Mouse (Mus musculus): ENCODE measurements around the gene Kpnb1. TPM values are rescaled to one million over a fixed set of nuclear protein-coding genes. Genes with fewer than 3 reads are reported as not detected.

Kpnb1 gene
- polyA plus RNA-seq, 2 experiments, result 23.2 to 58.0 TPM

- under 1% methylated on average over 88 of the region's 102 CpGs for WGBS (ENCODE audit: insufficient replicate concordance)
- no peak for DNase-seq (ENCODE audit: low read depth in 3 of 3, low spot score in 3 of 3)
- Histone ChIP-seq H3K9ac (replicated peaks) (0 out of 2 replicates have a peak overlapping the region, but pooled peaks have one; percentile 9), H3K36me3 (replicated peaks; ENCODE audit: control insufficient read depth, insufficient read depth, low read depth) (no peaks in the 10 kb centered on the region), H3K9me3 (ENCODE audit: control insufficient read depth, low read length) (no peaks in the 10 kb centered on the region), H3K27ac (no peak overlapping the region), H3K4me2 (ENCODE audit: low read depth) (peak overlapping the region; percentile 70), H3K4me1 (replicated peaks; ENCODE audit: control insufficient read depth in 2 of 2, insufficient read depth in 2 of 2, low read length in 1 of 2) (peaks cover 0 to 2% of the 10 kb centered on the region in 2 experiments; a peak in 1 of 4 replicates), H3K4me3 (ENCODE audit: insufficient read depth in 1 of 2, low read depth in 2 of 2, low read length in 2 of 2) (peak overlapping the region; percentile 46 to 56), H3K27me3 (ENCODE audit: control insufficient read depth, insufficient read depth, low read length) (peaks cover 41% of the 10 kb centered on the region)
- TF ChIP-seq EP300 (IDR thresholded peaks at IDR 0.05; ENCODE audit: low read depth) (no peak), CTCF (IDR thresholded peaks at IDR 0.05; ENCODE audit: low read depth) (no peak)
- peak; percentile 10; the same call in 1 of the 2 replicates for ATAC-seq (ENCODE audit: insufficient read depth)
These were observed 37.0 kb downstream of the Kpnb1 start for GRCm38 (mm10) chr11:97150411-97151330.

- no peaks in the 10 kb centered on the region for H3K9me3 ChIP-seq (ENCODE audit: control insufficient read depth, low read length)
- ATAC-seq (ENCODE audit: insufficient read depth) (peak; percentile 29; the same call in 1 of the 2 replicates), DNase-seq (ENCODE audit: low read depth in 3 of 3, low spot score in 3 of 3) (no peak)
- WGBS (ENCODE audit: insufficient replicate concordance), result 3% methylated on average over 14 of the region's 14 CpGs
- no peaks in the 10 kb centered on the region for H3K36me3 ChIP-seq (replicated peaks; ENCODE audit: control insufficient read depth, insufficient read depth, low read depth)
- H3K27me3 ChIP-seq (ENCODE audit: control insufficient read depth, insufficient read depth, low read length), result peaks cover 41% of the 10 kb centered on the region
- peak overlapping the region; percentile 46 to 56 for H3K4me3 ChIP-seq (ENCODE audit: insufficient read depth in 1 of 2, low read depth in 2 of 2, low read length in 2 of 2)
- no peak overlapping the region for H3K9ac ChIP-seq (replicated peaks)
- TF ChIP-seq CTCF (IDR thresholded peaks at IDR 0.05; ENCODE audit: low read depth), result no peak
- H3K4me2 ChIP-seq (ENCODE audit: low read depth), result peak overlapping the region; percentile 70
- no peak overlapping the region for H3K27ac ChIP-seq
- peaks cover 0 to 2% of the 10 kb centered on the region in 2 experiments; a peak in 1 of 4 replicates for H3K4me1 ChIP-seq (replicated peaks; ENCODE audit: control insufficient read depth in 2 of 2, insufficient read depth in 2 of 2, low read length in 1 of 2)
These were observed 37.7 kb downstream of the Kpnb1 start for GRCm38 (mm10) chr11:97149995-97150410.

- WGBS (ENCODE audit: insufficient replicate concordance), result 42% methylated on average over 9 of the region's 9 CpGs
- Histone ChIP-seq H3K4me2 (ENCODE audit: low read depth) (peak overlapping the region; percentile 39), H3K4me3 (ENCODE audit: insufficient read depth in 1 of 2, low read depth in 2 of 2, low read length in 2 of 2) (peak overlapping the region in 1 of 2 experiments; percentile 56; a peak in 2 of 4 replicates), H3K9me3 (ENCODE audit: control insufficient read depth, low read length) (no peaks in the 10 kb centered on the region), H3K27me3 (ENCODE audit: control insufficient read depth, insufficient read depth, low read length) (peaks cover 41% of the 10 kb centered on the region), H3K36me3 (replicated peaks; ENCODE audit: control insufficient read depth, insufficient read depth, low read depth) (no peaks in the 10 kb centered on the region), H3K9ac (replicated peaks) (no peak overlapping the region), H3K27ac (no peak overlapping the region), H3K4me1 (replicated peaks; ENCODE audit: control insufficient read depth in 2 of 2, insufficient read depth in 2 of 2, low read length in 1 of 2) (peaks cover 0 to 2% of the 10 kb centered on the region in 2 experiments; a peak in 1 of 4 replicates)
- TF ChIP-seq EP300 (IDR thresholded peaks at IDR 0.05; ENCODE audit: low read depth), result no peak
- ATAC-seq (ENCODE audit: insufficient read depth), result no peak
- no peak for DNase-seq (ENCODE audit: low read depth in 3 of 3, low spot score in 3 of 3)
These were observed 38.7 kb downstream of the Kpnb1 start for GRCm38 (mm10) chr11:97149026-97149425.

GRCm38 (mm10) chr11:97148591-97148990 lies 39.1 kb downstream of the Kpnb1 start:
- TF ChIP-seq EP300 (IDR thresholded peaks at IDR 0.05; ENCODE audit: low read depth) (no peak), CTCF (IDR thresholded peaks at IDR 0.05; ENCODE audit: low read depth) (no peak)
- WGBS (ENCODE audit: insufficient replicate concordance), result 41% methylated on average over 12 of the region's 12 CpGs
- Histone ChIP-seq H3K27ac (no peak overlapping the region), H3K9me3 (ENCODE audit: control insufficient read depth, low read length) (no peaks in the 10 kb centered on the region), H3K9ac (replicated peaks) (no peak overlapping the region), H3K27me3 (ENCODE audit: control insufficient read depth, insufficient read depth, low read length) (peaks cover 41% of the 10 kb centered on the region), H3K4me1 (replicated peaks; ENCODE audit: control insufficient read depth in 2 of 2, insufficient read depth in 2 of 2, low read length in 1 of 2) (peaks cover 0 to 2% of the 10 kb centered on the region in 2 experiments; a peak in 1 of 4 replicates), H3K4me3 (ENCODE audit: insufficient read depth in 1 of 2, low read depth in 2 of 2, low read length in 2 of 2) (no peak overlapping the region), H3K4me2 (ENCODE audit: low read depth) (peak overlapping the region; percentile 39; the same call in 1 of the 2 replicates), H3K36me3 (replicated peaks; ENCODE audit: control insufficient read depth, insufficient read depth, low read depth) (no peaks in the 10 kb centered on the region)
- ATAC-seq (ENCODE audit: insufficient read depth) (no peak), DNase-seq (ENCODE audit: low read depth in 3 of 3, low spot score in 3 of 3) (no peak)

- 57% methylated on average over 8 of the region's 8 CpGs for WGBS (ENCODE audit: insufficient replicate concordance)
- Histone ChIP-seq H3K4me1 (replicated peaks; ENCODE audit: control insufficient read depth in 2 of 2, insufficient read depth in 2 of 2, low read length in 1 of 2) (peaks cover 0 to 2% of the 10 kb centered on the region in 2 experiments; a peak in 1 of 4 replicates), H3K27me3 (ENCODE audit: control insufficient read depth, insufficient read depth, low read length) (peaks cover 34% of the 10 kb centered on the region), H3K9ac (replicated peaks) (no peak overlapping the region), H3K27ac (no peak overlapping the region), H3K36me3 (replicated peaks; ENCODE audit: control insufficient read depth, insufficient read depth, low read depth) (no peaks in the 10 kb centered on the region), H3K4me2 (ENCODE audit: low read depth) (no peak overlapping the region), H3K4me3 (ENCODE audit: insufficient read depth in 1 of 2, low read depth in 2 of 2, low read length in 2 of 2) (no peak overlapping the region), H3K9me3 (ENCODE audit: control insufficient read depth, low read length) (no peaks in the 10 kb centered on the region)
- no peak for TF ChIP-seq EP300 (IDR thresholded peaks at IDR 0.05; ENCODE audit: low read depth)
- no peak for TF ChIP-seq CTCF (IDR thresholded peaks at IDR 0.05; ENCODE audit: low read depth)
- DNase-seq (ENCODE audit: low read depth in 3 of 3, low spot score in 3 of 3), result no peak
- no peak for ATAC-seq (ENCODE audit: insufficient read depth)
These were observed 40.3 kb downstream of the Kpnb1 start for GRCm38 (mm10) chr11:97147333-97147732.
